Mouse (Mus musculus) C2C12 (cell line): ENCODE results near the gene Plac1.

ENCODE experiments used
- CEBPB ChIP-seq: IDR thresholded peaks from one replicate; pipeline ENCODE4 v1.6.1; 2011; ENCODE audit warnings: low read depth, mild to moderate bottlenecking, control low read depth, moderate library complexity
- CTCF ChIP-seq: IDR thresholded peaks from one replicate; pipeline ENCODE4 v1.5.1; 2011; ENCODE audit not compliant: control insufficient read depth, insufficient read depth, insufficient read length
- MAX ChIP-seq: IDR thresholded peaks from one replicate; pipeline ENCODE4 v1.6.1; 2011; ENCODE audit warnings: mild to moderate bottlenecking, control low read depth
- MYOG ChIP-seq: IDR thresholded peaks from one replicate; pipeline ENCODE4 v1.6.1; 2011; ENCODE audit not compliant: control insufficient read depth, insufficient read length; ENCODE audit errors: extremely low read depth
- USF1 ChIP-seq: IDR thresholded peaks from one replicate; pipeline ENCODE4 v1.6.1; 2011; ENCODE audit warnings: low read depth, mild to moderate bottlenecking, control low read depth, moderate library complexity

GRCm38 (mm10) chrX:53197681-53198080, 42.2 kb downstream of the Plac1 start:
- TF ChIP-seq CTCF (no peak), CEBPB (no peak), USF1 (no peak), MYOG (no peak), MAX (no peak)
